Mouse (Mus musculus): ENCODE measurements around the gene Parva. TPM values are rescaled to one million over a fixed set of nuclear protein-coding genes. Genes with fewer than 3 reads are reported as not detected.

Gene Parva
- polyA plus RNA-seq, 1 experiment from 2014 or later, result 37.4 TPM

GRCm38 (mm10) chr7:112600163-112600562 lies 172.9 kb downstream of the Parva start:
- TF ChIP-seq CTCF (IDR thresholded peaks at IDR 0.05; ENCODE audit: low read depth), result no peak
- Histone ChIP-seq H3K4me2 (replicated peaks; ENCODE audit: low read depth) (no peak overlapping the region), H3K27ac (ENCODE audit: low read depth, low read length) (no peak overlapping the region), H3K4me3 (ENCODE audit: low read depth, low read length) (no peak overlapping the region), H3K9me3 (ENCODE audit: control insufficient read depth) (no peaks in the 10 kb centered on the region), H3K9ac (ENCODE audit: low read depth, low read length) (no peak overlapping the region), H3K4me1 (replicated peaks; ENCODE audit: control insufficient read depth, insufficient read depth, low read length) (no peaks in the 10 kb centered on the region), H3K36me3 (ENCODE audit: control insufficient read depth, insufficient read depth) (no peaks in the 10 kb centered on the region), H3K27me3 (replicated peaks; ENCODE audit: control insufficient read depth, insufficient read depth, low read length) (no peaks in the 10 kb centered on the region)
- ATAC-seq, result no peak
- 72% methylated on average over 3 of the region's 3 CpGs for WGBS

DNA sequence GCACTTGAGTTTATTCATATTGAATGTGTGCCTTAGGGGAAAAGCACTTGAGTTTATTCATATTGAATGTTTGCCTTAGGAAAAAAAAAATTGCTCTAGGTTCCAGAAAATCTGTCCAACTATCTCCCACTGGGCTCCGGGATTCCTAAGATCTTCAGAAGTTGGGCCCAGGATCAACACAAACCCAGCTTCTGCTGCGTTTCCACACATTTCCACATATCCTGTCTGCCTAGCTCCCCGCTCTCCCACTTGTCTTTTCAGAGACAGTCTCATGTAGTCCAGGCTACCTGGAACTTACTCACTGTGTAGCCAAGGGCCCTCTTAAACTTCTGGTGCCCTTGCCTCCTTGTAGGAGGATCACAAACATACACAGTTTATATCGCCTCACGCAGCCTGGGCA lies 175.7 kb downstream of the Parva start:
- Histone ChIP-seq H3K4me1 (replicated peaks; ENCODE audit: control insufficient read depth, insufficient read depth, low read length) (no peaks in the 10 kb centered on the region), H3K9ac (ENCODE audit: low read depth, low read length) (no peak overlapping the region), H3K9me3 (ENCODE audit: control insufficient read depth) (no peaks in the 10 kb centered on the region), H3K4me3 (ENCODE audit: low read depth, low read length) (no peak overlapping the region), H3K36me3 (ENCODE audit: control insufficient read depth, insufficient read depth) (no peaks in the 10 kb centered on the region), H3K27me3 (replicated peaks; ENCODE audit: control insufficient read depth, insufficient read depth, low read length) (no peaks in the 10 kb centered on the region), H3K4me2 (replicated peaks; ENCODE audit: low read depth) (no peak overlapping the region), H3K27ac (ENCODE audit: low read depth, low read length) (no peak overlapping the region)
- TF ChIP-seq CTCF (IDR thresholded peaks at IDR 0.05; ENCODE audit: low read depth), result no peak
- WGBS, result 83% methylated on average over 5 of the region's 5 CpGs
- ATAC-seq, result no peak

DNA sequence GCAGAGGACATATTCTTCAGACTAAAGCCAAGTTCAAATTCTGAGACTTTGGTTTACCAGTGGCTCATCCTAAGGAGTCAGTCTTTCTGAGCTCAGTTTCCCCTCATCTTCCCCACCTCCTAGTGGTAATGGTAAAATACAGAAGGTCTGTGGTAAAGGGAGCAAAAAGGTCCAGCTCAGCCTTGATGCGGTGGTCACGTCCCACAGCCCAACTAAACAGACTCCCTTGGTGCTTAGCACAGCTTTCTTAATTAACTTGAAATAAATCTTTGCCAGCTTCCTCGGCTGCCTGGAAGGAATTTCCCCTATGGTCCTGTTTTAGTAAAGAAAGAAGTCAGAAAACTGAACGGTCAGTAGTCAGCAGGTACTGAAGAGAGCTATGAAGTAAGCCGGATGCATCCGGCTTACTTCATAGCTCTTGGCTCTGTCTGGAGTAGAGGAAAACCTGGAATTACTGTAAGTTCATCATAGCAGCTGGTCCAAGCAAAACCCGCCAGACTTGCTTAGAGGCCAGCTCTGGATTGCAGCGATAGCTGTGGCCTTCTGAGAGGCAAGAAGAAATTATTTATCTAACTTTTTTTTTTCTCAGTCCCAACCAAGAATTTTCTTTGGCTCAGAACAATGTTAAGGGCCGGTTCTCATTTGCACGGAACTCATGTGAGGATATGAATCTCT lies 176.3 kb downstream of the Parva start:
- Histone ChIP-seq H3K27ac (ENCODE audit: low read depth, low read length) (no peak overlapping the region), H3K36me3 (ENCODE audit: control insufficient read depth, insufficient read depth) (no peaks in the 10 kb centered on the region), H3K4me1 (replicated peaks; ENCODE audit: control insufficient read depth, insufficient read depth, low read length) (no peaks in the 10 kb centered on the region), H3K4me2 (replicated peaks; ENCODE audit: low read depth) (no peak overlapping the region), H3K9ac (ENCODE audit: low read depth, low read length) (no peak overlapping the region), H3K9me3 (ENCODE audit: control insufficient read depth) (no peaks in the 10 kb centered on the region), H3K4me3 (ENCODE audit: low read depth, low read length) (no peak overlapping the region), H3K27me3 (replicated peaks; ENCODE audit: control insufficient read depth, insufficient read depth, low read length) (no peaks in the 10 kb centered on the region)
- 58% methylated on average over 10 of the region's 10 CpGs for WGBS
- no peak for TF ChIP-seq CTCF (IDR thresholded peaks at IDR 0.05; ENCODE audit: low read depth)
- ATAC-seq, result no peak

DNA sequence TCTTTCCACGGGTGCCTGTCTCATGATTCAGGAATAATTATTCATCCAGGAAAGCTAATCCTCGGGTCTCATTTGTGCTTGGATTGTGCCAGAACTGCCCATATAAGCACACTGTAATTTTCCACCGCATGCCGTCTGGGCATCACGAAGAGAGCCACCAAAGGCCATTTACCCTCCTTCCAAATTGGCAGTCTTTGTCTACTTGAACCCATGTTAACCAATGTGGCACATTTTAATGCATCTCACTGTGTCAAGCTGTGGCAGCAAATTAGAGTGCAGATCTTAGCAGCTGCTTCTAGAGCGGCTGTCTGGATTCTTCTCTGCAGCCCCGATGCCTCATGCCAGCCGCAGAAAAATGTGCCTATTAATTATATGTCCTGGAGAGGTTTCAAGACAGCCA lies 176.9 kb downstream of the Parva start:
- no peak overlapping the region for H3K27ac ChIP-seq (ENCODE audit: low read depth, low read length)

GRCm38 (mm10) chr7:112614046-112614790 lies 186.9 kb downstream of the Parva start:
- no peak overlapping the region for H3K4me3 ChIP-seq (ENCODE audit: low read depth, low read length)
- no peak for TF ChIP-seq CTCF (IDR thresholded peaks at IDR 0.05; ENCODE audit: low read depth)
- no peak overlapping the region for H3K9ac ChIP-seq (ENCODE audit: low read depth, low read length)
- no peak overlapping the region for H3K27ac ChIP-seq (ENCODE audit: low read depth, low read length)
- H3K27me3 ChIP-seq (replicated peaks; ENCODE audit: control insufficient read depth, insufficient read depth, low read length), result no peaks in the 10 kb centered on the region
- no peaks in the 10 kb centered on the region for H3K36me3 ChIP-seq (ENCODE audit: control insufficient read depth, insufficient read depth)
- 0 out of 2 replicates have a peak, but pooled peaks cover 3% of the 10 kb centered on the region for H3K4me1 ChIP-seq (replicated peaks; ENCODE audit: control insufficient read depth, insufficient read depth, low read length)
- whole genome bisulfite sequencing, result 85% methylated on average over 3 of the region's 3 CpGs
- no peaks in the 10 kb centered on the region for H3K9me3 ChIP-seq (ENCODE audit: control insufficient read depth)
- no peak for ATAC-seq
- no peak overlapping the region for H3K4me2 ChIP-seq (replicated peaks; ENCODE audit: low read depth)

More for the DNA sequence above, 176.9 kb downstream of the Parva start:
- H3K4me2 ChIP-seq (replicated peaks; ENCODE audit: low read depth), result no peak overlapping the region
- H3K27me3 ChIP-seq (replicated peaks; ENCODE audit: control insufficient read depth, insufficient read depth, low read length), result no peaks in the 10 kb centered on the region
- no peak overlapping the region for H3K4me3 ChIP-seq (ENCODE audit: low read depth, low read length)
- H3K36me3 ChIP-seq (ENCODE audit: control insufficient read depth, insufficient read depth), result no peaks in the 10 kb centered on the region
- TF ChIP-seq CTCF (IDR thresholded peaks at IDR 0.05; ENCODE audit: low read depth), result no peak
- 72% methylated on average over 8 of the region's 8 CpGs for WGBS
- no peaks in the 10 kb centered on the region for H3K4me1 ChIP-seq (replicated peaks; ENCODE audit: control insufficient read depth, insufficient read depth, low read length)
- no peaks in the 10 kb centered on the region for H3K9me3 ChIP-seq (ENCODE audit: control insufficient read depth)
- ATAC-seq, result no peak
- H3K9ac ChIP-seq (ENCODE audit: low read depth, low read length), result no peak overlapping the region

GRCm38 (mm10) chr7:112614791-112615668 lies 187.7 kb downstream of the Parva start:
- Histone ChIP-seq H3K9ac (ENCODE audit: low read depth, low read length) (no peak overlapping the region), H3K27me3 (replicated peaks; ENCODE audit: control insufficient read depth, insufficient read depth, low read length) (no peaks in the 10 kb centered on the region), H3K4me1 (replicated peaks; ENCODE audit: control insufficient read depth, insufficient read depth, low read length) (0 out of 2 replicates have a peak, but pooled peaks cover 3% of the 10 kb centered on the region), H3K4me2 (replicated peaks; ENCODE audit: low read depth) (no peak overlapping the region), H3K36me3 (ENCODE audit: control insufficient read depth, insufficient read depth) (no peaks in the 10 kb centered on the region), H3K27ac (ENCODE audit: low read depth, low read length) (no peak overlapping the region), H3K4me3 (ENCODE audit: low read depth, low read length) (no peak overlapping the region), H3K9me3 (ENCODE audit: control insufficient read depth) (no peaks in the 10 kb centered on the region)
- ATAC-seq, result no peak
- WGBS, result 66% methylated on average over 10 of the region's 10 CpGs
- TF ChIP-seq CTCF (IDR thresholded peaks at IDR 0.05; ENCODE audit: low read depth), result no peak
